13 mouse cellular contexts compared by ENCODE assay signal in the genomic region with DNA sequence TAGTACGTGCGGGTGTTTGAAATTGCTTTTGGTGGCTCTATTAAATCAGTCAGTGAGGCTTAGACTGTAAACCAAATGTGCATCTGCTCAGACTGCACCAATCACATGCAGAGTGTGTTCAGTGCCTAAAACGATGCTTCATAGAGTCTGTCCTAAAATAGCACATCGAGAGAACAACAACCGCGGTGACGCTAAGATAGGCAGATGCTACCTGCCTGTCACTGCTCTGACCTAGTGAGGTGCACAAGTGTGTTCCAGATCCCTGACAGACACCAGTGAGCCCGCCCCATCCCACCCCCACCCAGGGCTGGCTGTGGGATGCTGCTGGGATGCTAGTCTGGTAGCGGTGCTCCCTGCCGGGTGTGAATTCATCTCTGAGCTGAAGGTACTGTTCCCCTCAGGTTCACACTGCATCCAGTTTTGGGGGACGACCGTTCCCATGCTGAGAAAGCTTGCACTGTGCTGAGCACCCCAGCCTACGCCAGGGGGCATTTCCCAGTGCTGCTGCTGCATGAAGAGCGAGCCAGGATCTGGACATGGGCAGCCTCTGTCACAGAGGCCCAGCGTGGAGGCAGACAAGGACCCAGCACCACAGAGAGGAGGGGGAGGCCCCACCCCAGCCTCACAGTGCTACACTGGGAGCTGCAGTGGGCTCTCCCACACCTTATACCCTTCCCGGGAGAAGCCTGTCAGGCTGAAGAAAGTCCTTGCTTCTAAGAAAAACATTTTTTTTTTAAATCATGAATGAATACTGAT.
DNase-seq lines count a peak whose midpoint lies in the region; ATAC-seq and TF ChIP-seq lines count a peak whose summit lies in the region.
"Had no signal": no experiment of that assay in that cellular context is flagged by ENCODE, and none has a peak within 500 bp of the region (broad histone marks: within the 10 kb centered on the region; RNA-seq: fewer than 3 reads in every experiment).

No protein-coding gene starts in this region.

- no peak for ATAC-seq in forebrain, embryonic 11.5 days (replicated peaks; ENCODE audit: low FRiP score)
- ATAC-seq in midbrain, embryonic 11.5 days (ENCODE audit: low FRiP score), result no peak
- ATAC-seq in midbrain, postnatal 0 days (ENCODE audit: low FRiP score), result no peak
- ATAC-seq in forebrain, embryonic 14.5 days, result peak; percentile 73; the same call in 1 of the 2 replicates
- 0 out of 2 replicates have a peak, but pooled peaks have one; percentile 21 for ATAC-seq in midbrain, embryonic 15.5 days (replicated peaks)

- H3K36me3 ChIP-seq in forebrain, embryonic 10.5 days (replicated peaks), result no peaks in the 10 kb centered on the region
- H3K36me3 ChIP-seq in forebrain, embryonic 11.5 days (ENCODE audit: control insufficient read depth, insufficient read depth, low read length), result no peaks in the 10 kb centered on the region; the same call in 1 of the 2 replicates
- H3K36me3 ChIP-seq in midbrain, embryonic 11.5 days (ENCODE audit: control insufficient read depth, insufficient read depth, low read length), result no peaks in the 10 kb centered on the region
- H3K36me3 ChIP-seq in midbrain, postnatal 0 days (ENCODE audit: insufficient read depth, low read length), result no peaks in the 10 kb centered on the region
- H3K36me3 ChIP-seq in forebrain, embryonic 14.5 days (ENCODE audit: control insufficient read depth, insufficient read depth, low read length), result no peaks in the 10 kb centered on the region
- H3K36me3 ChIP-seq in midbrain, embryonic 15.5 days (replicated peaks), result no peaks in the 10 kb centered on the region
- no peaks in the 10 kb centered on the region for H3K36me3 ChIP-seq in kidney, adult 2 months (ENCODE audit: control insufficient read depth, insufficient read depth, low read length)
- H3K36me3 ChIP-seq: G1E; liver, embryonic 13.5 days; neural tube, embryonic 12.5 days had no signal

- H3K9me3 ChIP-seq in forebrain, embryonic 10.5 days, result no peaks in the 10 kb centered on the region
- no peaks in the 10 kb centered on the region for H3K9me3 ChIP-seq in forebrain, embryonic 11.5 days (ENCODE audit: control insufficient read depth, low read length)
- H3K9me3 ChIP-seq in midbrain, embryonic 11.5 days (ENCODE audit: control insufficient read depth, low read length), result no peaks in the 10 kb centered on the region
- no peaks in the 10 kb centered on the region for H3K9me3 ChIP-seq in midbrain, postnatal 0 days (ENCODE audit: low read length)
- H3K9me3 ChIP-seq in forebrain, embryonic 14.5 days (replicated peaks; ENCODE audit: control insufficient read depth, low read length), result no peaks in the 10 kb centered on the region
- no peaks in the 10 kb centered on the region for H3K9me3 ChIP-seq in midbrain, embryonic 15.5 days
- H3K9me3 ChIP-seq: liver, embryonic 13.5 days; neural tube, embryonic 12.5 days had no signal

- peaks cover 6% of the 10 kb centered on the region for H3K4me1 ChIP-seq in forebrain, embryonic 10.5 days
- no peaks in the 10 kb centered on the region for H3K4me1 ChIP-seq in forebrain, embryonic 11.5 days (replicated peaks; ENCODE audit: control insufficient read depth, insufficient read depth, low read length)
- no peaks in the 10 kb centered on the region for H3K4me1 ChIP-seq in midbrain, embryonic 11.5 days (ENCODE audit: control insufficient read depth, insufficient read depth, low read length)
- no peaks in the 10 kb centered on the region for H3K4me1 ChIP-seq in midbrain, postnatal 0 days (ENCODE audit: insufficient read depth, low read length)
- H3K4me1 ChIP-seq in forebrain, embryonic 14.5 days (ENCODE audit: control insufficient read depth, insufficient read depth, low read length), result peaks cover 4% of the 10 kb centered on the region; the same call in 1 of the 2 replicates
- peaks cover 2% of the 10 kb centered on the region; the same call in 1 of the 2 replicates for H3K4me1 ChIP-seq in midbrain, embryonic 15.5 days
- H3K4me1 ChIP-seq in kidney, adult 2 months (ENCODE audit: control insufficient read depth, insufficient read depth, low read length), result no peaks in the 10 kb centered on the region
- H3K4me1 ChIP-seq: liver, embryonic 13.5 days; neural tube, embryonic 12.5 days had no signal

- TF ChIP-seq CTCF in midbrain, postnatal 0 days (IDR thresholded peaks at IDR 0.05), result no peak
- TF ChIP-seq CTCF in kidney, adult 2 months (conservative IDR thresholded peaks at IDR 0.05; ENCODE audit: insufficient read depth, insufficient read length, low read depth, low read length), result no peak

- no peak overlapping the region for H3K4me2 ChIP-seq in forebrain, embryonic 11.5 days (ENCODE audit: low read depth, low read length, severe bottlenecking)
- no peak overlapping the region for H3K4me2 ChIP-seq in midbrain, embryonic 11.5 days
- no peak overlapping the region for H3K4me2 ChIP-seq in midbrain, postnatal 0 days (ENCODE audit: low read depth, low read length, poor library complexity, severe bottlenecking)
- H3K4me2 ChIP-seq in forebrain, embryonic 14.5 days (ENCODE audit: low read length), result no peak overlapping the region
- H3K4me2 ChIP-seq in midbrain, embryonic 15.5 days, result no peak overlapping the region
- H3K4me2 ChIP-seq: heart, embryonic 11.5 days; liver, embryonic 13.5 days; neural tube, embryonic 12.5 days had no signal

- peak overlapping the region; percentile 36; the same call in 1 of the 2 replicates for H3K27ac ChIP-seq in forebrain, embryonic 10.5 days
- H3K27ac ChIP-seq in forebrain, embryonic 11.5 days (ENCODE audit: low read depth, low read length), result no peak overlapping the region; the same call in 1 of the 2 replicates
- H3K27ac ChIP-seq in midbrain, embryonic 11.5 days (ENCODE audit: low read depth, low read length), result no peak overlapping the region
- no peak overlapping the region for H3K27ac ChIP-seq in midbrain, postnatal 0 days (ENCODE audit: low read depth, low read length)
- peak overlapping the region; percentile 52 for H3K27ac ChIP-seq in forebrain, embryonic 14.5 days (ENCODE audit: low read depth, low read length)
- no peak overlapping the region for H3K27ac ChIP-seq in midbrain, embryonic 15.5 days
- H3K27ac ChIP-seq in kidney, adult 2 months (ENCODE audit: insufficient read depth, low read depth, low read length), result no peak overlapping the region
- H3K27ac ChIP-seq: liver, embryonic 13.5 days; neural tube, embryonic 12.5 days had no signal

- no peaks in the 10 kb centered on the region for H3K27me3 ChIP-seq in forebrain, embryonic 10.5 days (ENCODE audit: poor library complexity, severe bottlenecking)
- no peaks in the 10 kb centered on the region for H3K27me3 ChIP-seq in forebrain, embryonic 11.5 days (ENCODE audit: control insufficient read depth, insufficient read depth, low read length)
- H3K27me3 ChIP-seq in midbrain, embryonic 11.5 days (ENCODE audit: control insufficient read depth, insufficient read depth, low read length), result no peaks in the 10 kb centered on the region
- H3K27me3 ChIP-seq in midbrain, postnatal 0 days (ENCODE audit: insufficient read depth, low read length), result no peaks in the 10 kb centered on the region
- H3K27me3 ChIP-seq in forebrain, embryonic 14.5 days (replicated peaks; ENCODE audit: control insufficient read depth, insufficient read depth, low read length), result no peaks in the 10 kb centered on the region
- H3K27me3 ChIP-seq in midbrain, embryonic 15.5 days (replicated peaks), result no peaks in the 10 kb centered on the region
- H3K27me3 ChIP-seq in kidney, adult 2 months (replicated peaks; ENCODE audit: control insufficient read depth, insufficient read depth, low read length), result no peaks in the 10 kb centered on the region
- H3K27me3 ChIP-seq: liver, embryonic 13.5 days; neural tube, embryonic 12.5 days had no signal

- H3K4me3 ChIP-seq in forebrain, embryonic 10.5 days, result no peak overlapping the region
- no peak overlapping the region for H3K4me3 ChIP-seq in forebrain, embryonic 11.5 days (ENCODE audit: low read depth, low read length)
- H3K4me3 ChIP-seq in midbrain, embryonic 11.5 days (ENCODE audit: low read depth, low read length), result no peak overlapping the region
- H3K4me3 ChIP-seq in midbrain, postnatal 0 days (ENCODE audit: low read depth, low read length), result no peak overlapping the region
- no peak overlapping the region for H3K4me3 ChIP-seq in forebrain, embryonic 14.5 days (ENCODE audit: low read depth, low read length)
- H3K4me3 ChIP-seq in midbrain, embryonic 15.5 days, result no peak overlapping the region
- H3K4me3 ChIP-seq in kidney, adult 2 months (ENCODE audit: insufficient read depth, low read depth, low read length), result no peak overlapping the region
- H3K4me3 ChIP-seq: liver, embryonic 13.5 days; neural tube, embryonic 12.5 days had no signal

- no peak overlapping the region for H3K9ac ChIP-seq in forebrain, embryonic 11.5 days (ENCODE audit: low read length)
- no peak overlapping the region for H3K9ac ChIP-seq in midbrain, embryonic 11.5 days (ENCODE audit: low read length)
- no peak overlapping the region for H3K9ac ChIP-seq in midbrain, postnatal 0 days (replicated peaks; ENCODE audit: low read length, poor library complexity, severe bottlenecking)
- H3K9ac ChIP-seq in forebrain, embryonic 14.5 days (ENCODE audit: low read length), result peak overlapping the region; percentile 25; the same call in 1 of the 2 replicates
- H3K9ac ChIP-seq in midbrain, embryonic 15.5 days, result no peak overlapping the region
- H3K9ac ChIP-seq: liver, embryonic 13.5 days; neural tube, embryonic 12.5 days had no signal

- DNase-seq in forebrain, embryonic 10.5 days (ENCODE audit: extremely low spot score, low spot score), result no peak
- no peak for DNase-seq in forebrain, embryonic 11.5 days (ENCODE audit: low spot score)
- peak; percentile 49 for DNase-seq in midbrain, embryonic 11.5 days (ENCODE audit: low spot score, missing footprints)
- no peak for DNase-seq in midbrain, postnatal 0 days (ENCODE audit: low spot score)
- no peak for DNase-seq in forebrain, embryonic 14.5 days (ENCODE audit: low spot score)
- DNase-seq in thymus, postnatal 10 days (ENCODE audit: low spot score in 2 of 2), result no peak
- DNase-seq in kidney, adult 2 months, result no peak
- DNase-seq: kidney, adult 18-20 months; liver, embryonic 13.5 days had no signal

- TF ChIP-seq POLR2A in kidney, adult 2 months (IDR thresholded peaks at IDR 0.05; ENCODE audit: low read depth, low read length), result no peak

- WGBS in forebrain, embryonic 10.5 days, result 83% methylated on average over 16 of the region's 16 CpGs
- WGBS in forebrain, embryonic 11.5 days, result 80% methylated on average over 16 of the region's 16 CpGs
- 75% methylated on average over 16 of the region's 16 CpGs for WGBS in midbrain, embryonic 11.5 days
- WGBS in midbrain, postnatal 0 days, result 72% methylated on average over 16 of the region's 16 CpGs
- WGBS in forebrain, embryonic 14.5 days, result 66% methylated on average over 16 of the region's 16 CpGs
- WGBS in midbrain, embryonic 15.5 days, result 73% methylated on average over 16 of the region's 16 CpGs
- WGBS in kidney, adult 2 months, result 89% methylated on average over 16 of the region's 16 CpGs

Comparison
In these comparisons a context has a peak if more than half of its experiments do, and no peak if none do; other contexts are left out.
1. H3K27ac ChIP-seq: peak in forebrain, embryonic 10.5 days (single experiment) and forebrain, embryonic 14.5 days (single experiment); none in forebrain, embryonic 11.5 days (single experiment), midbrain, embryonic 11.5 days (single experiment), midbrain, postnatal 0 days (single experiment), midbrain, embryonic 15.5 days (single experiment) and kidney, adult 2 months (single experiment).
2. ATAC-seq: peak in forebrain, embryonic 14.5 days (single experiment) and midbrain, embryonic 15.5 days (single experiment); none in forebrain, embryonic 11.5 days (single experiment), midbrain, embryonic 11.5 days (single experiment) and midbrain, postnatal 0 days (single experiment).